Mouse (Mus musculus): ENCODE results near the gene Prg2.

- no peak for TF ChIP-seq CTCF (IDR thresholded peaks at IDR 0.05; ENCODE audit: low read depth, low read length)
- no peak for TF ChIP-seq POLR2A (IDR thresholded peaks at IDR 0.05; ENCODE audit: borderline replicate concordance, low read depth, low read length)
These were observed 16.1 kb downstream of the Prg2 start for GRCm38 (mm10) chr2:84996376-84996775.

All from bone marrow macrophage, adult 2 months (primary cell).